Comparison of ENCODE assay signal across 8 mouse cellular contexts in genomic region chr6:39205064-39205649, GRCm38 (mm10). TPM values are rescaled to one million over a fixed set of nuclear protein-coding genes. Genes with fewer than 3 reads are reported as not detected.
DNase-seq lines count a peak whose midpoint lies in the region.

No protein-coding gene starts in this region.

- intact Hi-C loops in gastrocnemius, postnatal 14 days (cut with DNase I; ENCODE audit: low total_unique reads) = no loop called here
- intact Hi-C loops in left cerebral cortex, postnatal 36 days (cut with DNase I) = loop anchor here (1.0 to 5.0 kb wide), 3 partner anchors 37 to 139 kb away; no protein-coding TSS in a partner anchor

- H3K4me1 ChIP-seq in midbrain, embryonic 10.5 days = peaks cover 18% of the 10 kb centered on the region

- H3K4me3 ChIP-seq in midbrain, embryonic 10.5 days = peak overlapping the region; percentile 99

- H3K9me3 ChIP-seq in midbrain, embryonic 10.5 days (replicated peaks) = no peaks in the 10 kb centered on the region

- WGBS in midbrain, embryonic 10.5 days = under 1% methylated on average over 30 of the region's 30 CpGs

- H3K36me3 ChIP-seq in midbrain, embryonic 10.5 days = peaks cover 4% of the 10 kb centered on the region; the same call in 1 of the 2 replicates

- no peaks in the 10 kb centered on the region for H3K27me3 ChIP-seq in midbrain, embryonic 10.5 days (ENCODE audit: low read depth, poor library complexity, severe bottlenecking)

- peak overlapping the region; percentile 99 for H3K27ac ChIP-seq in midbrain, embryonic 10.5 days (replicated peaks)

- DNase-seq in adrenal gland, adult 18-20 months (ENCODE audit: low spot score in 2 of 2) = peak; percentile 70 to 71
- peak; percentile 89 for DNase-seq in embryo, embryonic 11 days
- peak; percentile 65 for DNase-seq in gastrocnemius, postnatal 14 days
- peak; percentile 95 for DNase-seq in induced T-regulatory cell, adult 2 months (ENCODE audit: low read depth)
- peak; percentile 43 to 54 for DNase-seq in left cerebral cortex, postnatal 36 days (ENCODE audit: low spot score in 2 of 2)
- DNase-seq in midbrain, embryonic 10.5 days (ENCODE audit: low spot score) = peak; percentile 81
- DNase-seq in right cerebral cortex, postnatal 36 days (ENCODE audit: low spot score in 2 of 2) = peak; percentile 20 to 38
- DNase-seq in urinary bladder, postnatal 4 days (ENCODE audit: low spot score in 2 of 2) = peak; percentile 70 to 71

RNA-seq across cellular contexts. Expression of gene Kdm7a, which starts 1.4 kb away (rescaled TPM):
- total RNA-seq in adrenal gland, adult 18-20 months (2021) = 10 to 100 TPM; 11.6 to 12.9 TPM
- 10 to 100 TPM; 15.0 to 16.6 TPM for total RNA-seq in gastrocnemius, postnatal 14 days (2021)
- total RNA-seq in left cerebral cortex, postnatal 36 days (2021) = 10 to 100 TPM; 29.8 to 41.9 TPM
- polyA plus RNA-seq in midbrain, embryonic 10.5 days (2016; fragmentation: Nextera tagmentation; extraction: Ambion mirVana) = 10.4 and 12.4 TPM in 2 replicates

Comparison
In these comparisons a context has a peak if more than half of its experiments do, and no peak if none do; other contexts are left out.
1. Peak in every context shown above with its lines: DNase-seq, H3K4me3 ChIP-seq and H3K27ac ChIP-seq.
2. DNase-seq: peak in every context shown above with its lines; median percentile 95 in induced T-regulatory cell, adult 2 months; 89 in embryo, embryonic 11 days; 81 in midbrain, embryonic 10.5 days; 70 in adrenal gland, adult 18-20 months; 70 in urinary bladder, postnatal 4 days; 65 in gastrocnemius, postnatal 14 days; 48 in left cerebral cortex, postnatal 36 days; 29 in right cerebral cortex, postnatal 36 days.